ENCODE assay signal across 7 mouse cellular contexts in the genomic region with DNA sequence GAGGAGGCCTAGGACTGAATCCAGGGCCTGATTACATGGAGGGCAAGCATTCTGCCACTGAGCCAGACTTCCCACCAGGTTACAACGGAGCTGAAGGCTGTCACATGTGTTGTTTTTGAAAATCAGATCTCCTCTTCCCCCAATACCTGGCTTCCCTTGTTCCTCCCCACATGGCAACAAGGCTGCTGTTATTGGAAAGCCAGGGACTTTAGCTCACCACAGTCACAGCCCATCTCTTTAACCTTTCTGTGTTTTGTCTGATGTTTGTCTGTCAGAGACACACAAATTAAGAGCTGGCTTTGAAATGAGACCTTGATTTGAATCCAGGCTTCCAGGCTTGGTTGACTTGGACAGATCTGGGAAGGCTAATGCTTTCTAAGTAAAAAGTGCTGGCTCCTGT. TPM values are rescaled to one million over a fixed set of nuclear protein-coding genes. Genes with fewer than 3 reads are reported as not detected.
A peak's percentile ranks its signal among the peaks of the same experiment; 100 is the strongest.
DNase-seq lines count a peak whose midpoint lies in the region; ATAC-seq and TF ChIP-seq lines count a peak whose summit lies in the region.

No protein-coding gene starts in this region.

- H3K9ac ChIP-seq in liver, adult 2 months (ENCODE audit: low read depth, low read length), result peak overlapping the region; percentile 4; the same call in 1 of the 2 replicates
- H3K9ac ChIP-seq in forebrain, embryonic 12.5 days, result peak overlapping the region; percentile 89
- H3K9ac ChIP-seq in limb, embryonic 13.5 days, result peak overlapping the region; percentile 89
- H3K9ac ChIP-seq in stomach, embryonic 14.5 days (replicated peaks; ENCODE audit: low read depth, low read length), result 0 out of 2 replicates have a peak overlapping the region, but pooled peaks have one; percentile 21

- 4% methylated on average over 1 of the region's 1 CpGs for WGBS in liver, adult 2 months
- WGBS in forebrain, embryonic 12.5 days, result 29% methylated on average over 1 of the region's 1 CpGs
- WGBS in limb, embryonic 13.5 days, result 16% methylated on average over 1 of the region's 1 CpGs
- WGBS in stomach, embryonic 14.5 days, result 16% methylated on average over 1 of the region's 1 CpGs

- peaks cover 14% of the 10 kb centered on the region for H3K4me1 ChIP-seq in liver, adult 2 months (ENCODE audit: control insufficient read depth, insufficient read depth, low read length)
- peaks cover 27% of the 10 kb centered on the region for H3K4me1 ChIP-seq in forebrain, embryonic 12.5 days
- peaks cover 39% of the 10 kb centered on the region for H3K4me1 ChIP-seq in limb, embryonic 13.5 days
- peaks cover 21% of the 10 kb centered on the region; the same call in 1 of the 2 replicates for H3K4me1 ChIP-seq in stomach, embryonic 14.5 days (ENCODE audit: control insufficient read depth, insufficient read depth, low read length)

- no peaks in the 10 kb centered on the region for H3K36me3 ChIP-seq in liver, adult 2 months (ENCODE audit: control insufficient read depth, insufficient read depth, low read length)
- H3K36me3 ChIP-seq in forebrain, embryonic 12.5 days (replicated peaks), result no peaks in the 10 kb centered on the region
- H3K36me3 ChIP-seq in limb, embryonic 13.5 days, result no peaks in the 10 kb centered on the region
- H3K36me3 ChIP-seq in stomach, embryonic 14.5 days (ENCODE audit: control insufficient read depth, insufficient read depth, low read length), result no peaks in the 10 kb centered on the region

- H3K27me3 ChIP-seq in liver, adult 2 months (ENCODE audit: control insufficient read depth, insufficient read depth, low read length), result no peaks in the 10 kb centered on the region
- H3K27me3 ChIP-seq in forebrain, embryonic 12.5 days, result no peaks in the 10 kb centered on the region
- H3K27me3 ChIP-seq in limb, embryonic 13.5 days, result no peaks in the 10 kb centered on the region
- no peaks in the 10 kb centered on the region for H3K27me3 ChIP-seq in stomach, embryonic 14.5 days (ENCODE audit: control insufficient read depth, insufficient read depth, low read length)

- peaks cover 33% of the 10 kb centered on the region; the same call in 1 of the 2 replicates for H3K79me2 ChIP-seq in liver, adult 2 months (ENCODE audit: control insufficient read depth, insufficient read depth, low read length)

- H3K27ac ChIP-seq in liver, adult 2 months (replicated peaks; ENCODE audit: insufficient read depth, low read depth, low read length), result no peak overlapping the region; the same call in 1 of the 2 replicates
- H3K27ac ChIP-seq in forebrain, embryonic 12.5 days, result no peak overlapping the region
- H3K27ac ChIP-seq in limb, embryonic 13.5 days, result no peak overlapping the region
- no peak overlapping the region for H3K27ac ChIP-seq in stomach, embryonic 14.5 days (ENCODE audit: low read length)

- no peaks in the 10 kb centered on the region for H3K9me3 ChIP-seq in forebrain, embryonic 12.5 days
- no peaks in the 10 kb centered on the region for H3K9me3 ChIP-seq in limb, embryonic 13.5 days
- no peaks in the 10 kb centered on the region for H3K9me3 ChIP-seq in stomach, embryonic 14.5 days (ENCODE audit: control insufficient read depth, low read depth, low read length)

- DNase-seq in liver, adult 2 months (ENCODE audit: extremely low read depth, low read depth, low spot score), result peak; percentile 37
- no peak for DNase-seq in liver
- DNase-seq in right cerebral cortex, adult 2 months (ENCODE audit: low spot score in 2 of 2), result no peak
- no peak for DNase-seq in lung, postnatal 10 days

- no peak overlapping the region for H3K4me3 ChIP-seq in liver, adult 2 months (ENCODE audit: insufficient read depth, low read depth, low read length)
- H3K4me3 ChIP-seq in forebrain, embryonic 12.5 days (replicated peaks), result peak overlapping the region; percentile 5; the same call in 1 of the 2 replicates
- peak overlapping the region; percentile 93 for H3K4me3 ChIP-seq in limb, embryonic 13.5 days
- peak overlapping the region; percentile 75 for H3K4me3 ChIP-seq in stomach, embryonic 14.5 days (ENCODE audit: low read depth, low read length)

- ATAC-seq in forebrain, embryonic 12.5 days (ENCODE audit: low FRiP score), result no peak
- ATAC-seq in limb, embryonic 13.5 days (ENCODE audit: low FRiP score, low read depth), result no peak
- no peak for ATAC-seq in stomach, embryonic 14.5 days (ENCODE audit: insufficient number of reproducible peaks, insufficient read depth, low FRiP score, low read depth)

- H3K4me2 ChIP-seq in forebrain, embryonic 12.5 days, result peak overlapping the region; percentile 68
- H3K4me2 ChIP-seq in limb, embryonic 13.5 days (replicated peaks), result peak overlapping the region; percentile 76
- H3K4me2 ChIP-seq in stomach, embryonic 14.5 days (replicated peaks; ENCODE audit: low read depth, low read length), result peak overlapping the region; percentile 62

- TF ChIP-seq POLR2A in liver, adult 2 months (IDR thresholded peaks at IDR 0.05; ENCODE audit: extremely low read depth, insufficient read depth, low read length), result no peak

- TF ChIP-seq CTCF in liver, adult 2 months (IDR thresholded peaks at IDR 0.05; ENCODE audit: low read depth, low read length), result no peak

RNA-seq across cellular contexts. Expression of gene Uso1, which starts 1.5 kb away (rescaled TPM):
- total RNA-seq in liver, adult 2 months (2014; rRNA removed), result 44.7 and 46.6 TPM in 2 replicates
- polyA plus RNA-seq in liver, adult 2 months (2012; rRNA removed), result 20.4 and 22.2 TPM in 2 replicates
- polyA plus RNA-seq in forebrain, embryonic 12.5 days (2016; fragmentation: Nextera tagmentation; extraction: Ambion mirVana), result 48.1 and 51.2 TPM in 2 replicates
- 50.1 and 53.2 TPM in 2 replicates for polyA plus RNA-seq in limb, embryonic 13.5 days (2015; fragmentation: Nextera tagmentation; extraction: Ambion mirVana)
- polyA plus RNA-seq in stomach, embryonic 14.5 days (2014; fragmentation: Nextera tagmentation; extraction: Ambion mirVana), result 34.7 and 35.8 TPM in 2 replicates

RNA-seq across cellular contexts. Expression of gene G3bp2, which starts 55.7 kb away (rescaled TPM):
- total RNA-seq in liver, adult 2 months (2014; rRNA removed), result 29.5 and 37.3 TPM in 2 replicates
- polyA plus RNA-seq in liver, adult 2 months (2012; rRNA removed), result 11.3 and 12.1 TPM in 2 replicates
- 305 and 322 TPM in 2 replicates for polyA plus RNA-seq in forebrain, embryonic 12.5 days (2016; fragmentation: Nextera tagmentation; extraction: Ambion mirVana)
- 201 and 209 TPM in 2 replicates for polyA plus RNA-seq in limb, embryonic 13.5 days (2015; fragmentation: Nextera tagmentation; extraction: Ambion mirVana)
- polyA plus RNA-seq in stomach, embryonic 14.5 days (2014; fragmentation: Nextera tagmentation; extraction: Ambion mirVana), result 205 and 218 TPM in 2 replicates

Comparison
In these comparisons a context has a peak if more than half of its experiments do, and no peak if none do; other contexts are left out.
1. H3K9ac ChIP-seq: peak in every context shown above with its lines; median percentile 89 in forebrain, embryonic 12.5 days; 89 in limb, embryonic 13.5 days; 21 in stomach, embryonic 14.5 days; 4 in liver, adult 2 months.
2. RNA of gene G3bp2, which starts 55.7 kb away (polyA plus RNA-seq): 305 to 322 TPM in forebrain, embryonic 12.5 days, 201 to 209 TPM in limb, embryonic 13.5 days and 205 to 218 TPM in stomach, embryonic 14.5 days; 11.3 to 12.1 TPM in liver, adult 2 months; every median in the first group is over 10 times any median in the second.
3. Peak in every context shown above with its lines, with median percentiles within 50 percentile points of each other: H3K4me2 ChIP-seq.